Mouse (Mus musculus) thymus, adult 2 months (tissue): ENCODE data around the gene Dusp22.

Source experiments
- CTCF ChIP-seq: fragments of 200-500 bp; IDR thresholded peaks from 2 replicates; pipeline ENCODE4 v1.5.1; 2012; ENCODE audit warnings: mild to moderate bottlenecking, control low read depth, low read length, moderate library complexity, borderline replicate concordance; ENCODE audit not compliant: control insufficient read depth, poor library complexity, insufficient read depth; ENCODE audit errors: extremely low read depth
- POLR2A ChIP-seq: fragments of 200-500 bp; IDR thresholded peaks from 2 replicates; pipeline ENCODE4 v1.6.1; 2012; ENCODE audit warnings: mild to moderate bottlenecking, low read length, control low read depth, moderate library complexity; ENCODE audit not compliant: control insufficient read depth, poor library complexity, insufficient read depth; ENCODE audit errors: extremely low read depth

GRCm38 (mm10) chr13:30629794-30630410 lies 29.9 kb upstream of the Dusp22 start:
- TF ChIP-seq POLR2A (no peak), CTCF (no peak)
